Mouse (Mus musculus): ENCODE measurements at regions not wholly inside any gene's neighbourhood (a gene's known extent, or its start where the extent isn't known, plus 50 kb on each side); places are given as distances from the start of the nearest gene placed in this dataset.
A peak's percentile ranks its signal among the peaks of the same experiment; 100 is the strongest.

DNA sequence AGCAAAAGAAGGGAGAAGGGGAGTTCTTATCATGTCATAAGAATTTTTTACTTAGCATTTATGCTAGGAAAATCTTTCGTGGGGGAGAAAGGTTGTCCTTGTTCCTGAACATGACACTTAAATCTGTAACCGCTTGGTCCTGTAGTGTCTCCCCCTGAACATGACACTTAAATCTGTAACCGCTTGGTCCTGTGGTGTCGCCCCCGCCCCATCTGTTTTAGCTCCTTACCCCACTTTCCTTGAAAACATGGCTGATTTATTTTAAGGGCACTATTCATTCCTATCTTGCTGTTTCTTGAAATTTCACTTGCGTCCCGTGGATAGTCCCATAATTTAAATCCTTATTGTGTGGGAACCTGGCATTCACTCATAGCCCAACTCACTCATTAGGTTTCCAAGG, 82.2 kb downstream of the Rap2a start:
- DNase-seq (ENCODE audit: low spot score in 2 of 2) = no peak

GRCm38 (mm10) chr14:120560987-120561386, 82.7 kb downstream of the Rap2a start:
- DNase-seq (ENCODE audit: low spot score in 2 of 2) = peak in 1 of 2 experiments; percentile 18

DNA sequence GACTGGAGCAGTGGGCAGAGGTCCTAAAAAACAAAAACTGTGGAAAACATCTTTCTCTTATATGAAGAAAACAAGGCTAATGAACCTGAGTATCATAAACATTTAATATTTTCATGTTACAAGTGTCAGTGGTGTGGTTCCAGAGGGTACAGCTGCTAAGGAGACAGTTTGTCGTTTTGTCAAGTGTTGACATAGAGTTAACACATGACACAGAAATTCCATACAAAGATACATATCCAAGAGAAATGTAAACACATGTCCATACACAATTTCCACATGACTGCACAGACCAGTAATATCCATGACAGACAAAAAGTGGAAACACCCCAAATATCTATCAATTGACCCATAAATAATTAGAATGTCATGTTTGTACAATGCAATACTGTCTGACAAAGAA, 88.7 kb downstream of the Rap2a start:
- no peak for DNase-seq (ENCODE audit: low spot score in 2 of 2)

DNA sequence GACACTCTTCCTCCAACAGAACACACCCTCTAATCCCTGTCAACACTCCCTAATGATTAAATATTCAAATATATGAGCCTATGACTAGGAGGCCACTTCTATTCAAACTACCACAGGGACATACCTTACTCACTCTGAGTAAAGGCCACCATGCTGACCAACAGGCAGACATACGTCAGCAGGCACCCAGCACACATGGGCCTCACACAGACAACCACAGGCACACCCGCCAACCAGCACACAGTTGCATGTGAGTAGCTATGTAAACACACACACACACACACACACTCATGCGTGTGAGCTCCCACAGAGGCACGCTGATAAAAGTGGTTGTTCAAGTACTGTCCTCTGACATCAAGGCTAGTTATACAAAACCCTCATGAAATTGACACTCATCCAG, 89.8 kb downstream of the Rap2a start:
- DNase-seq (ENCODE audit: low spot score in 2 of 2) = no peak

- DNase-seq (ENCODE audit: low spot score in 2 of 2) = no peak
These were observed 94.0 kb downstream of the Rap2a start for GRCm38 (mm10) chr14:120572238-120572637.

GRCm38 (mm10) chr14:120575202-120575601, 97.0 kb downstream of the Rap2a start:
- DNase-seq (ENCODE audit: low spot score in 2 of 2) = no peak

GRCm38 (mm10) chr14:120578352-120579080, 100.3 kb downstream of the Rap2a start:
- no peak for DNase-seq (ENCODE audit: low spot score in 2 of 2)

- DNase-seq (ENCODE audit: low spot score in 2 of 2) = no peak
These were observed 105.6 kb downstream of the Rap2a start for GRCm38 (mm10) chr14:120583807-120584206.

GRCm38 (mm10) chr14:120592191-120592590, 113.9 kb downstream of the Rap2a start:
- no peak for DNase-seq (ENCODE audit: low spot score in 2 of 2)

- DNase-seq (ENCODE audit: low spot score in 2 of 2) = no peak
These were observed 122.2 kb downstream of the Rap2a start for GRCm38 (mm10) chr14:120600414-120600935.

DNA sequence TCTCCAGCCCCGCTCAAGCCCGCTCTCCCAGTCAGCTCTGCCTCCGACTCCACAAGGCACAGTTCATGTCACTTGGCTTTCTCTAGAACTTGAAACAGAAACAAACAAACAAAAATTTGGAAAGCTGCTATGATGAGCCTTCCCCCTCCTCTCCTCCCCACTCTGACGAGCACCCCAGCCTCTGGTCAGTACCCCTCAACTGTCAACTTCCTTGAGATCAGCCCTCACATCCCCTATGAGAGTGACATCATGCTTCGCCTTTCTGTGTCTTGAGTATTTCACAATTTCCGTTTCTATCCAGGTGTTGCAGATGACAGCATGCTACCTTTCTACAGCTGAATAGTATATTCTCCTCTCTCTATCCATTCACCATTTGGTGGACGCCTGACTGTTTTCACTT, 123.3 kb downstream of the Rap2a start:
- no peak for DNase-seq (ENCODE audit: low spot score in 2 of 2)

DNA sequence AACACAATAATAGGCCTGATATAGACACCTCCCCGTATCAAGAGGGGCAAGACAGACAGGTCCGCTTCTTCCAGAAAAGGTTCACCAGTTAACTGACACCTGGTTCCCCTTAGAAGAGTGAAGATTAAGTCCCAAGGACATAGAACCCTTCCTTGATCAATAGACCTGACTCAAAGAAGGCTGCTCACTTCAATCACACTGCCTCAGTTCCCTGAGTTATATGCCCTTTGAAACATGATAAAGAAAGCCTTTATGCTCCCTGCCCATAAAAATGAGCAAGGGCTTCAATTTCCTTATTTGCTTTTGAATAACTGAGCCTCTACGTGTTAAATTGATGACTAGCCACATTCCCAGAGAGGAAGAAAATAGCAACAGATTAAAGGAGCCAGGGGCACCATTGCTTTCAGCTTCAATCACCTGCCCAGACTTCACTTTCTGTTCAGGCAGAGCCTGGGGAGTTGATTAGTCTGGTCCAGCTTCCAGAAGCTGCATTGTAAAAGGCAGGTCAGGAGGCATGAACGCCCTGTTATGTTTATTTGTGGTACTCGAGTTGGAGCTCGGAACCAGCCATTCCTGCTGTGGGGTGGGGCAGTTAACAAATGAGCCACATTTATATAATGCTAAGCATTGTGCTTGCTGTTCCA, 125.7 kb downstream of the Rap2a start:
- no peak for DNase-seq (ENCODE audit: low spot score in 2 of 2)

- no peak for DNase-seq (ENCODE audit: low spot score in 2 of 2)
These were observed 129.6 kb downstream of the Rap2a start for GRCm38 (mm10) chr14:120607801-120608200.

DNA sequence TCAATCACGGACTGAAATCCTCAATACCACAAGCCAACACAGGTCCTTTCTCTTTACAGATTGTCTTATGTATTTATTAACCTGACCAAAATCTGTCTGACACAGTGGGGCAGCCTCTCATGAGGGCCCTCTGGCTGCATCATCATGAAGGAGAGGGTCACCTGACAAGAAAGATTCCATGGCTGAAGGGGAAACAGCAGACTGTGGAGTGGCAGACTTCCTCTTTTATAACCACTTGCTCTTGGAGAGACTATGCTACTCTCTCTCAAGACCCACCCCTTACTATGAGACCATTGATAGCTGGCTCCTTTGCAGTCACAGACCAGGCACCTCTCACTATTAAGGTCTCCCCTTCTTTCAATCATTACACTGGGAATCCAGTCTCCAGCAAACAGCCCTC, 133.1 kb downstream of the Rap2a start:
- no peak for DNase-seq (ENCODE audit: low spot score in 2 of 2)

DNA sequence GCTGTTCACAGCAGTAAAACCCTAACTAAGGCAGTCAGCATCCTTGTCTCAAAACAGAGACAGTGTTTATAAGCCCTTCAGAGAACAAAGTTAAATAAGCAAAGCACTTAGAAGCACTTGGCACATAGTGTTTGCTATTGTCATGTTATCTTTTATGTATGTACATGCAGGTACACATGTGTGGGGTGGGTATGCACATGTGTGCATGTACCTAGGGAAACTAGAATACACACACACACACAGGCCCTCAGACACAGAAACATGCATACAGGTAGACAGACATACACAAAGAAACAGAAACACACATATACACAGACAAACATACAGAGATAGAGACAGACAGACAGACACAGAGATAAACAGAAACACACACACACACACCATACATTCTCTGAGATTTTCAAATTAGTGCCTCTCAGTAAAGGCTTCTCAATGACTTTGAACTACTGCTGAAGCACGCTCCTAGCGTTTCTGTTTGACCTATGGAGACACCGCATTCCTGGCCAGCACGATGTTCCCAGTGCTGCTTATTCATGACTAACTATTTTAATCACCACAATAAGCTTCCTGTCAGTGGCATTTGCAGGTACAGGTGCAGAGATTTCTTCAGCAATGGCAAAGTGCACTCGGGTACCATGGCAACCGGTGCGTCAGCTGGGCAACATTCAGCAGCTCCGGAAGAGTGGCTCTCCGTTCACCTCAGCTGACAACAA, 148.1 kb downstream of the Rap2a start:
- no peak for DNase-seq (ENCODE audit: low spot score in 2 of 2)

DNA sequence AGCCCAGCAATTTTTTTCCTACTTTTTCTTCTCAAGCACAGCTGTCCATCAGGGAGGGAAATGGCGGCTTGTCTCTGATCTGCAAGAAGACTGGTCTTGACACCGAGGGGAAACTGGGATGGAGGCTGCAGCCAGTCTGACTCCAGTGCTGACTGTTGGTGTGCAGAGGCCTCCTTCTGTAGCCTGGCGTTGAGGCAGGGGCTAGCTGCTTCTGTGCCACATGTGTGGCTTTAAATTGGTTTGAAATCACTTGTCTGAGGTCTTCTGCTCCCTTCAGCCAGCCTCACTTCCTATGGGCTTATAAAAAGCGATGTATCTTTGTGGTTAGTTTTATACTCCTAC, 148.7 kb downstream of the Rap2a start:
- DNase-seq (ENCODE audit: low spot score in 2 of 2) = no peak

GRCm38 (mm10) chr14:120632771-120633170, 154.5 kb downstream of the Rap2a start:
- DNase-seq (ENCODE audit: low spot score in 2 of 2) = no peak

DNA sequence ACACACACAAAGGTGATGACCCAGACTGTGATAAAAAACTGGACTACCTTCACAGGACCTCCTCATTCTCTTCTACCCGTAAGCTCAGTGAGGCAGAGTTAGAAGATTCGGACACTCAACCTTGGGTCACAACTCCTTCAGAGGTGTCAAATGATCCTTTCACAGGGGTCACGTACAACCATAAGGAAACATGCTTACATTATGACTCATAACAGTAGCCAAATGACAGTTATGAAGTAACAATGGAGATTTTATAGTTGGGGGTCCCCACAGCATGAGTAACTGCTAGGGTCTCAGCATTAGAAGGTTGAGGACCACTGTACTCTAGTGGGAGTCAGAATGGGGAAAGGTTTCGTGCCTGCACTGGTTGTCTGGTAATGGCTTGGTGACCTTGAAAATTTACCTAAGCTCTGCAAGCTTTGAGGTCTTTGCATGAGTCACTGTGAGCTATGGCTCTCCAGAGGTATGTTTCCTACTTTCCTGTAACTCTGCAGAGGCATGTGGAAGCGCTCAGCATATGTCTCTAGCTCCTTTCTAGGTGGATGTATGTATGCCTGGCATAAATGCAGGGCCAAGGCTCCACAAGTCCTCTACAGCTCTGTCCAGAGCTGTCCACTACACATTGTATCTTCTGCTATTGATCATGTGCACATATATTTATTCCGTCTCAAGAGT, 158.6 kb downstream of the Rap2a start:
- DNase-seq (ENCODE audit: low spot score in 2 of 2) = no peak

DNA sequence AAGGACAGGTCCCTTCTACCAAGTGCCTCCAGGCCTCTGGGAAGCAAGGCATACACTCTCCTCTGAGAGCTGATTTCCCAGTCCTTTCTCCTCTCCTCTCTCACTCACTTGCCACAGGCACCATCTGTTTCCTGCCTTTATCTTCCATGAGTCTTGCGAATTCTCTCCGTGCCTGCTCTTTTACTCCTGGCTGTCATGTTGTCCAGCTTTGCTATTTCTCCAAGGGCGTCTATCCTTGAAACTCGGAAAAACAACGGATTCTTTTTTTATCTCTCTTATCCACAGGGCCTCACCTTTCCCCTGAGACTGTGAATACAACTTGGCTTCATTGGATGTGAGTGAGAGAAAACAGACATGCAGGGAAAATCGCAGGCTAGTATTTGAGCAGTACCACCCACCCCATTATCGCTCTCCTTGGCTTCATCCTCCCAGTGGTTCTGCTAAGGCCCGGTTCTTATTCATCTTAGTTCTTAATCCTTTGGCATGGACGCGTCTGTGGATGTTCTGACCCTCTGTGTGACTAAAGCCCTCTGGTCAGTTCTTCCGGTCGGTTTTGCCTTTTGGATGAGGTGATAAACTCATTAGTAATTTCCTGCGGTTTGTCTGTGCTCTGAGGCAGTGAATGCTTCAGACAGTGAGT, 159.4 kb downstream of the Rap2a start:
- peak; percentile 43 to 54 for DNase-seq (ENCODE audit: low spot score in 2 of 2)

GRCm38 (mm10) chr14:120642591-120642990, 164.3 kb downstream of the Rap2a start:
- no peak for DNase-seq (ENCODE audit: low spot score in 2 of 2)

GRCm38 (mm10) chr14:120652034-120652433, 173.8 kb downstream of the Rap2a start:
- no peak for DNase-seq (ENCODE audit: low spot score in 2 of 2)

DNA sequence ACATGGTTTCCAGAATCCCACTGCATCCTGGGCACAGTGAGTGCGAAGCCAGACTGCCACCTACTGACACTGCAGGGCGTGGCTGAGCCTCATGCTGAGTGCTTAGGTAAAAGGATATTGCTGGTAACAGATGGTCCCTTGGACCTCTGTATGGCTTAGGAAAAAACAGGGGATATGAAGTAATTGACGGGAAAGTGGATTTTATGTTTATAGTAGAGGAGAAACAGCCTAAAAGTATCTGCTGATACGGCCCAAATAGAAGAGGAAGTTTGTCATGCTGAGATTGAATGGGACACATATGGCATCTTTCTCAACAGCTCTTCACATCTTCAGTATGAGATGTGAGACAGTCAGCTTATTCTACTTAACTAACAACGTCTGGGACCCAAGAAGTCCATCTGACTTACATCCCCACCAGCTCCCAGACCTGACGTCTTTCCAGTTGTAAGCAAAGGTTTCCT, 182.1 kb downstream of the Rap2a start:
- DNase-seq (ENCODE audit: low spot score in 2 of 2) = peak; percentile 8 to 37
